Mouse (Mus musculus): ENCODE results near the gene Trpv5.

DNA sequence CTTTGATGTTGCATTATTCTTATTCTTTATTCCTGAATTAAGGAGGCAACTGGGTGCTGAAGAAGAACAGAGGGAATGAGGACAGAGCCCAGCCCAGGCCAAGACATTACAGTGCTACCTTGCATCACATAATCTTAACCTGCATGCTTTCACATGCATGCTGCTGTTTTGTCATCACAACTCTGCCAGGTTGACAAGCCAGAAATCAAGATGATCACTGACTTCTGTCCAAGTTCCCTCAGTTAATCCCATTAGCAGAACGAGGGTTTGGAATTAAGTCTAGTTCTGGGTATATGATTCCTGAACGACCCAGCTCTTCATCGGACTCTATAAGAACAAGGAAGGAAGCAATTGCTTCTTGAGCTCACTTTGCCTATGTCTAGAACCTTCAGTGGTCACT, 34.3 kb downstream of the Trpv5 start:
- TF ChIP-seq CTCF (conservative IDR thresholded peaks at IDR 0.05; ENCODE audit: insufficient read depth, insufficient read length, low read depth, low read length) (no peak), POLR2A (IDR thresholded peaks at IDR 0.05; ENCODE audit: low read depth, low read length) (no peak)
